Mouse (Mus musculus): Measurements from ENCODE around the gene Gm12794.

GRCm38 (mm10) chr4:101985678-101986077 is 45.5 kb downstream of the Gm12794 start:
- no peak for TF ChIP-seq CTCF (IDR thresholded peaks at IDR 0.05; ENCODE audit: extremely low read depth, insufficient read depth, insufficient read length, insufficient replicate concordance)
- TF ChIP-seq POLR2A (IDR thresholded peaks at IDR 0.05; ENCODE audit: low read depth, low read length) = no peak
